Mouse (Mus musculus) C2C12 (cell line): ENCODE measurements around the gene Fbrs. TPM values are rescaled to one million over a fixed set of nuclear protein-coding genes. Genes with fewer than 3 reads are reported as not detected.

Source experiments
- H3K27me3 ChIP-seq: one replicate; pipeline ENCODE4 v1.6.1; 2011; ENCODE audit not compliant: control insufficient read depth, insufficient read depth, insufficient read length
- H3K36me3 ChIP-seq: one replicate; pipeline ENCODE4 v1.6.1; 2011; ENCODE audit not compliant: control insufficient read depth, insufficient read depth
- H3K4me3 ChIP-seq: one replicate; pipeline ENCODE4 v1.5.1; 2011; ENCODE audit warnings: mild to moderate bottlenecking, control low read depth; ENCODE audit not compliant: poor library complexity, insufficient read depth, severe bottlenecking
- H3K79me2 ChIP-seq: one replicate; pipeline ENCODE4 v1.6.1; 2011; ENCODE audit not compliant: control insufficient read depth, insufficient read depth
- H3K79me3 ChIP-seq: one replicate; pipeline ENCODE4 v1.6.1; 2011; ENCODE audit warnings: low read depth, control low read depth
- H3ac ChIP-seq: one replicate; pipeline ENCODE3; 2011; ENCODE audit warnings: low read depth; ENCODE audit not compliant: control insufficient read depth, insufficient read length
- CEBPB ChIP-seq: IDR thresholded peaks from one replicate; pipeline ENCODE4 v1.6.1; 2011; ENCODE audit warnings: low read depth, mild to moderate bottlenecking, control low read depth, moderate library complexity
- CTCF ChIP-seq: IDR thresholded peaks from one replicate; pipeline ENCODE4 v1.5.1; 2011; ENCODE audit not compliant: control insufficient read depth, insufficient read depth, insufficient read length
- FOSL1 ChIP-seq: IDR thresholded peaks from one replicate; pipeline ENCODE4 v1.8.0; 2011; ENCODE audit warnings: mild to moderate bottlenecking, low read length; ENCODE audit not compliant: poor library complexity, insufficient read depth, severe bottlenecking
- MAX ChIP-seq: IDR thresholded peaks from one replicate; pipeline ENCODE4 v1.6.1; 2011; ENCODE audit warnings: mild to moderate bottlenecking, control low read depth
- MYOD1 ChIP-seq: IDR thresholded peaks from one replicate; pipeline ENCODE4 v1.6.1; 2011; ENCODE audit warnings: low read depth; ENCODE audit not compliant: control insufficient read depth, insufficient read length
- MYOG ChIP-seq: IDR thresholded peaks from one replicate; pipeline ENCODE4 v1.6.1; 2011; ENCODE audit not compliant: control insufficient read depth, insufficient read length; ENCODE audit errors: extremely low read depth
- USF1 ChIP-seq: IDR thresholded peaks from one replicate; pipeline ENCODE4 v1.6.1; 2011; ENCODE audit warnings: low read depth, mild to moderate bottlenecking, control low read depth, moderate library complexity
- polyA plus RNA-seq: library from polyadenylated mRNA; unstranded; fragments of >200 nt; fragmentation: generic; extraction: Trizol; gene quantifications from one replicate; pipeline ENCODE4 v1.2.1, GENCODE M21; 2012; ENCODE audit warnings: missing spikeins

The Fbrs gene
- polyA plus RNA-seq, 1 experiment: 20.9 TPM

- TF ChIP-seq USF1: no peak
- no peak for TF ChIP-seq MYOG
- no peak for TF ChIP-seq CTCF
- TF ChIP-seq CEBPB: no peak
- TF ChIP-seq MYOD1: no peak
- TF ChIP-seq MAX: no peak
- TF ChIP-seq FOSL1: no peak
- H3K36me3 ChIP-seq: peaks cover 36% of the 10 kb centered on the region
- H3K79me3 ChIP-seq: peaks cover 10% of the 10 kb centered on the region
- H3K79me2 ChIP-seq: peaks cover 19% of the 10 kb centered on the region
- no peak overlapping the region for H3K4me3 ChIP-seq
- H3ac ChIP-seq: no peak overlapping the region
- no peaks in the 10 kb centered on the region for H3K27me3 ChIP-seq
Measured at GRCm38 (mm10) chr7:127466606-127467005, 12.4 kb upstream of the Fbrs start.

GRCm38 (mm10) chr7:127470011-127470715 lies 8.8 kb upstream of the Fbrs start:
- Histone ChIP-seq H3K79me2 (peaks cover 46% of the 10 kb centered on the region), H3K27me3 (no peaks in the 10 kb centered on the region), H3K79me3 (peaks cover 20% of the 10 kb centered on the region), H3K4me3 (peak overlapping the region; percentile 57), H3K36me3 (peaks cover 48% of the 10 kb centered on the region), H3ac (peak overlapping the region; percentile 31)
- TF ChIP-seq MYOD1 (no peak), USF1 (no peak)

DNA sequence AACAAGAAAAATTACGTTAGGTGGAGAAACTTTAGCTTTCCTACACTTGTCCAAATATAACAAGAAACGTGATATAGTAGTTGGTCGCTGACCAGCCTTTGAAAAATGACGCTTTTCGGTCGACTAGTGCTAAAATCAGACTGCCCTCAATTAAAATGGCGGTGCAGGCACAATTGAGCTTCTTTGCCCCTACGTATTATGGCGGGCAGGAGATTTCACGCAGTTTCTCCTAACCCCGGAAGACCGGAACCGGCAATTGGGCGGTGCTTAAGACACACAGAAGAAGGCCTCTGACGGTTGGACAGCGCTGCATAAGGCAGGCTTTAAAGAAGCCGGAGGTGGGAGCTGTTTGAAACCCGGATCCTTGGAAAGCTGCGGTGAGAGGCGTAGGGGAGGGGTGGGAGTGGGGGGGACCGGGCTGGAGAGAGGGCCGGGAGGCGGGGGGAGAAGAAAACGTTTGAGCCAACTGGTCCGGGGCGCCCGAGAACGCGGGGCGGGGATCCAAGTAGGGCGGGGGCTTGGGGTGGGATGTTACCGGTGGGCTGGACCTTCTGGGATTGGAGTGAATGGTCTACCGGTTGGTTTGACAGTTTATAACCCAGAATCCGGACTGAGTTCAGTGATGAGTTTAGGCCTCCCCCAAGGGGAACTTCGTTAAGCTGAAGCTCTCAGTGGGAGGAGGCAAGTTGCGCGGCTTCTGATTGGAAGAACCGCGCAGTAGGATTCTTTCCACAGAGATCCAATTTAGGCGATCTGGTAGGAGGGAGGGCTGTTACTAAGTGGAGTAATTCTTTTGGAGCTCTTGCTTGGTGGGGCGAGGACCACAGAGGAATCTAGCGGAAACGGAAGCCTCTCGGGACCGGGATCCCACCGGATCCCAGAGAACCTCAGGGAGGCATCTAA lies 8.0 kb upstream of the Fbrs start:
- TF ChIP-seq MAX (no peak), MYOD1 (no peak), FOSL1 (no peak), USF1 (no peak), CEBPB (no peak), MYOG (no peak), CTCF (no peak)
- H3K36me3 ChIP-seq: peaks cover 49% of the 10 kb centered on the region

DNA sequence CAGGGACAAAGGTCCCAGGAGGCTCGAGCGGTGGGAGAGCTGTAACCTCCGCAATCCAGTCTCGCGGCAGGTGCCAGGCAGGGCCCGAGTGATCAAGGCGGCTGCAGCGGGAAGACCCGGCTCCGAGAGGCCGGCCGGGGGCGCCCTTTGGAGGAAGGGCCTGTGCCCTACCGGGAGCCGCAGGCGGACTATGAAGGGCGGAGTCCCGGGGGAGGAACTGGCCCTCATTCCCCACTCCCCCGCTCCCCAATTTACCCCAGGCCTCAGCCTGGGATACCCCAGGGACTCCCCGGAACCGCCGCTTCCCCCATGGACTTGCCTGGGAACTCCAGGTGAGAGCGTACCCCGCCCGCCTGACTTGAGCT lies 7.4 kb upstream of the Fbrs start:
- Histone ChIP-seq H3K27me3 (no peaks in the 10 kb centered on the region), H3K79me3 (peaks cover 20% of the 10 kb centered on the region), H3K36me3 (peaks cover 49% of the 10 kb centered on the region), H3ac (peak overlapping the region; percentile 89), H3K4me3 (peak overlapping the region; percentile 57), H3K79me2 (peaks cover 45% of the 10 kb centered on the region)
- TF ChIP-seq CTCF (no peak), MAX (no peak), USF1 (no peak), MYOD1 (no peak), FOSL1 (no peak), MYOG (no peak), CEBPB (no peak)

More for the DNA sequence above, 8.0 kb upstream of the Fbrs start:
- Histone ChIP-seq H3K4me3 (peak overlapping the region; percentile 57), H3K27me3 (no peaks in the 10 kb centered on the region), H3K79me3 (peaks cover 20% of the 10 kb centered on the region), H3ac (peak overlapping the region; percentile 89), H3K79me2 (peaks cover 45% of the 10 kb centered on the region)

GRCm38 (mm10) chr7:127472060-127472459 lies 6.9 kb upstream of the Fbrs start:
- no peaks in the 10 kb centered on the region for H3K27me3 ChIP-seq
- peak overlapping the region; percentile 89 for H3ac ChIP-seq
- H3K36me3 ChIP-seq: peaks cover 49% of the 10 kb centered on the region
- H3K79me3 ChIP-seq: peaks cover 19% of the 10 kb centered on the region
- peaks cover 45% of the 10 kb centered on the region for H3K79me2 ChIP-seq
- no peak for TF ChIP-seq CEBPB
- TF ChIP-seq MYOD1: no peak
- TF ChIP-seq CTCF: no peak
- TF ChIP-seq MAX: no peak
- TF ChIP-seq FOSL1: no peak
- TF ChIP-seq USF1: no peak
- no peak for TF ChIP-seq MYOG
- H3K4me3 ChIP-seq: peak overlapping the region; percentile 57
